Mouse (Mus musculus) liver, adult 2 months (tissue): Measurements from ENCODE around the gene Ipo9. TPM values are rescaled to one million over a fixed set of nuclear protein-coding genes. Genes with fewer than 3 reads are reported as not detected.

ENCODE experiments used
- DNase-seq: peaks from one replicate; pipeline ENCODE4 v3.0.0-alpha.2; 2011; ENCODE audit warnings: low read depth, low spot score; ENCODE audit errors: extremely low read depth
- H3K27ac ChIP-seq: fragments of 200-500 bp; replicated peaks from 2 replicates; pipeline ENCODE4 v1.5.1; 2012; ENCODE audit warnings: low read depth, mild to moderate bottlenecking, control low read depth, inconsistent platforms, low read length; ENCODE audit not compliant: insufficient read depth
- H3K27me3 ChIP-seq: fragments of 200-500 bp; 2 replicates; pipeline ENCODE4 v1.6.1; 2012; ENCODE audit warnings: mild to moderate bottlenecking, moderate library complexity, low read length, inconsistent platforms; ENCODE audit not compliant: control insufficient read depth, insufficient read depth
- H3K36me3 ChIP-seq: fragments of 200-500 bp; 2 replicates; pipeline ENCODE4 v1.6.1; 2012; ENCODE audit warnings: low read length, inconsistent platforms; ENCODE audit not compliant: control insufficient read depth, insufficient read depth
- H3K4me1 ChIP-seq: fragments of 200-500 bp; 2 replicates; pipeline ENCODE4 v1.6.1; 2011; ENCODE audit warnings: low read length; ENCODE audit not compliant: control insufficient read depth, insufficient read depth
- H3K4me3 ChIP-seq: fragments of 200-500 bp; 2 replicates; pipeline ENCODE4 v1.5.1; 2011; ENCODE audit warnings: low read depth, mild to moderate bottlenecking, control low read depth, low read length, moderate library complexity; ENCODE audit not compliant: insufficient read depth
- H3K79me2 ChIP-seq: fragments of 200-500 bp; 2 replicates; pipeline ENCODE4 v1.6.1; 2012; ENCODE audit warnings: inconsistent platforms, mild to moderate bottlenecking, low read length, moderate library complexity; ENCODE audit not compliant: control insufficient read depth, insufficient read depth
- H3K9ac ChIP-seq: fragments of 200-500 bp; 2 replicates; pipeline ENCODE4 v1.6.1; 2012; ENCODE audit warnings: low read depth, mild to moderate bottlenecking, control low read depth, inconsistent platforms, low read length
- CTCF ChIP-seq: fragments of 200-500 bp; IDR thresholded peaks from 2 replicates; pipeline ENCODE4 v1.5.1; 2011; ENCODE audit warnings: low read depth, low read length, control low read depth
- POLR2A ChIP-seq: fragments of 200-500 bp; IDR thresholded peaks from 2 replicates; pipeline ENCODE4 v1.6.1; 2011; ENCODE audit warnings: low read length, control low read depth; ENCODE audit not compliant: insufficient read depth; ENCODE audit errors: extremely low read depth
- WGBS: fragments of 180-500 bp; shearing (Covaris S2); methylation state at CpG from one replicate; pipeline ENCODE4 v1.1.7; 2018; 5-methylcytosine and 5-hydroxymethylcytosine counted together
- polyA plus RNA-seq: library from polyadenylated mRNA; depleted of rRNA; stranded (reverse); fragments of >200 nt; gene quantifications from 2 replicates; pipeline ENCODE4 v1.2.3, GENCODE M21; 2012
- total RNA-seq: library from RNA; depleted of rRNA; stranded (reverse); fragments of >200 nt; gene quantifications from 2 replicates; pipeline ENCODE4 v1.2.3, GENCODE M21; 2014

Gene Ipo9
- total and polyA plus RNA-seq, 2 experiments: 17.1 to 29.5 TPM

DNA sequence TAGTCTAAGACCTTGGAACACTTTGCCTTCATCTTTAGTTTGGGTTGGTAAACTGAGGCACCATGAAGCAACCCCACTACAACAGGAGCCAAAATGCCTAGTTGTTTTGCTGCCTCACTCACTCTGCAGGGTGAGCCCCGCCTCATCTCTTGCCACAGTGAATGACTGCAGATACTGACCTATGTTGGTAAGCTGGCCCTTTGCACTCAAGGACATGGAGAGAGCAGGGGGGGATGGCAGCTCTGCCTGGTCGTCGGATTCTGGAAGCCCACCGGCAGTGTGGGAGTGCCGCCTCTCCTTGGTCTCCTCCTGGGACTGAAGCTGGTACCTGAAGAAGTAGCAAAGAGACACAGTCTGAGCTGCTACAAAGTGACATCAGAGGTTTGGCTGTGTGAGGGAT, 37.2 kb upstream of the Ipo9 start:
- no peak for TF ChIP-seq POLR2A
- TF ChIP-seq CTCF: no peak
- H3K36me3 ChIP-seq: no peaks in the 10 kb centered on the region
- no peaks in the 10 kb centered on the region for H3K4me1 ChIP-seq
- DNase-seq: no peak
- no peaks in the 10 kb centered on the region for H3K27me3 ChIP-seq
- no peak overlapping the region for H3K9ac ChIP-seq
- no peak overlapping the region for H3K4me3 ChIP-seq
- 91% methylated on average over 5 of the region's 5 CpGs for WGBS
- H3K27ac ChIP-seq: no peak overlapping the region
- H3K79me2 ChIP-seq: no peaks in the 10 kb centered on the region

DNA sequence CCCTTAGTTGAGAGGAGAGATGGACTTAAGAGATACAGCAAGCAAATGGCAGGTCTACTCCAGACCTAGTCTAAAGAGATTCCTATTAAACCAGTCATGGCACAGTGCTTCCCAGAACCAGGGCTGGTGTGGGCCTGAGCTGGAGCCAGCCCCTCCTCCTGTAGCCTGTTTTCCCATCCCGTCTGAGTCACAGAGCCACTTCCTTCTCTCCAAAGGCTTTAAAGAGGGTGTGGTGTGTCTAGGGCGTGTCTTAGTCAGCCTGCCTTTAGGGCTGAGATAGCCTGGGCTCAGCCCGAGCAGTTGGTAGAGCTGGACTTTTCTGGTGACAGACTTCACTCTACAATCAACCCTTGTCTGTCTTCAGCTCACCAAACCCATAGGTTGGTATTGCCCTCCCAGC, 36.6 kb upstream of the Ipo9 start:
- Histone ChIP-seq H3K27ac (no peak overlapping the region), H3K4me3 (no peak overlapping the region), H3K9ac (no peak overlapping the region), H3K36me3 (no peaks in the 10 kb centered on the region), H3K4me1 (no peaks in the 10 kb centered on the region), H3K27me3 (no peaks in the 10 kb centered on the region), H3K79me2 (no peaks in the 10 kb centered on the region)
- TF ChIP-seq POLR2A: no peak
- no peak for TF ChIP-seq CTCF
- no peak for DNase-seq
- 68% methylated on average over 3 of the region's 3 CpGs for WGBS

DNA sequence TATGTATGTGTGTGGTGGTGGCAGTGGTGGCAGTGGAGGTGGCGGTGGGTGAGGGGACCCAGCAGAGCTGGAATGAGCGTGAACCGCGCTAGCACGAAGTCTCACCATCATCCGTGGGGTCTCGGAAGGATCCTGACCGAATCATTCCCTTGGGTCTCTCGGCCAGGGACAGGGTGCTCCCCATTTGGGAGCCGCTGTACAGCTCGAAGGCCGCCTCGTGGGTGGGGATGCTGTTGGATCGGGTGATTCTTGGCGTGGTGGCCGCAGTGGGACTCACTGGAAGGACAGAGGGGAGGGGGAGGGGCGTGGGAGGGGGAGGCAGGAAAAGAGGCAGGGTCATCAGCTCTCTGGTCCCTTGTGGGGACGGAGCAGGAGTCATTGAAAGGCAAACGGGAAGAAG, 35.4 kb upstream of the Ipo9 start:
- TF ChIP-seq CTCF (no peak), POLR2A (no peak)
- 93% methylated on average over 18 of the region's 19 CpGs for WGBS

DNA sequence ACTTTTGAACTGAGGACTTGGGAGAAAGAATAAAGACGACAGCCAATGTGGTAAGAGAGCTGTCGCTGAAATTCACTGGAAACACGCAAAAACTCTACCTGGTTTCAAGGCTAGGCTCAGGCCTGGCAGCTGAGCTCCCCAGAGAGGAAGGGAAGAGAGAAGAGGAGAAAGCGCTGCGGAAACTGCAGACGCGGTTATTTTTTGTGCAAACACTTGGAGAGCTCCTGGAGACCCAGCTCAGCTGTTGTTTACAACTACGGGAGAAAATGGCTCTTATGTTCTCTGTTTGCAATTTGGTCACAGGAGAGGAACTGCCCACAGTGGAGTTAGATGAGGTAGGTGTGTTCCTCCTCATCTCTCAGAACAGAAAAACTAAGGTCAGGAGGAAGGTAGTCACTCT, 32.4 kb upstream of the Ipo9 start:
- 79% methylated on average over 8 of the region's 8 CpGs for WGBS

More for the DNA sequence above, 35.4 kb upstream of the Ipo9 start:
- DNase-seq: no peak
- Histone ChIP-seq H3K4me1 (no peaks in the 10 kb centered on the region), H3K27ac (no peak overlapping the region), H3K36me3 (no peaks in the 10 kb centered on the region), H3K4me3 (no peak overlapping the region), H3K27me3 (no peaks in the 10 kb centered on the region), H3K9ac (no peak overlapping the region), H3K79me2 (no peaks in the 10 kb centered on the region)

DNA sequence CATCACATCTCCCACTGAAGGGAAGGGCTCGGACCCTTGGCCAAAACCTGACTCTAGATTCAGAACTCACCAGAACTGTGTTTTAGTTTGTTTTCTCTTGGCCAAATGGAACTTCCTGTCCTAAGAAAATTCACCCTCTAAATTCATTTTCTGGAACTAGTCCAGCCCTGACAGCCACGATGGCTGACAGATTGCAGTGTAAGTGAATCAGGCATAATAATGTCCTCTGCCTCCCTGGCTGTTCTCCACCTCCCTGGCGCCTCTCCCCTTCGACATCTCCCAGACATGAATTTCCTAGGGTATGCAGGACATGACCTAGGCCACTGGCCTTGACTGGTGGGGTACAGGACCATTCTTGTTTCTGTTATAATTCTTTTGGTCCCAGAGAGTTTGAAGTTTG, 32.0 kb upstream of the Ipo9 start:
- Histone ChIP-seq H3K4me3 (no peak overlapping the region), H3K9ac (no peak overlapping the region), H3K27ac (no peak overlapping the region), H3K27me3 (no peaks in the 10 kb centered on the region), H3K36me3 (no peaks in the 10 kb centered on the region), H3K4me1 (no peaks in the 10 kb centered on the region), H3K79me2 (no peaks in the 10 kb centered on the region)
- 67% methylated on average over 4 of the region's 4 CpGs for WGBS
- TF ChIP-seq CTCF (no peak), POLR2A (no peak)
- peak; percentile 18 for DNase-seq

More for the DNA sequence above, 32.4 kb upstream of the Ipo9 start:
- TF ChIP-seq CTCF (no peak), POLR2A (no peak)
- Histone ChIP-seq H3K4me3 (no peak overlapping the region), H3K27me3 (no peaks in the 10 kb centered on the region), H3K36me3 (no peaks in the 10 kb centered on the region), H3K9ac (no peak overlapping the region), H3K79me2 (no peaks in the 10 kb centered on the region), H3K27ac (no peak overlapping the region), H3K4me1 (no peaks in the 10 kb centered on the region)
- no peak for DNase-seq

DNA sequence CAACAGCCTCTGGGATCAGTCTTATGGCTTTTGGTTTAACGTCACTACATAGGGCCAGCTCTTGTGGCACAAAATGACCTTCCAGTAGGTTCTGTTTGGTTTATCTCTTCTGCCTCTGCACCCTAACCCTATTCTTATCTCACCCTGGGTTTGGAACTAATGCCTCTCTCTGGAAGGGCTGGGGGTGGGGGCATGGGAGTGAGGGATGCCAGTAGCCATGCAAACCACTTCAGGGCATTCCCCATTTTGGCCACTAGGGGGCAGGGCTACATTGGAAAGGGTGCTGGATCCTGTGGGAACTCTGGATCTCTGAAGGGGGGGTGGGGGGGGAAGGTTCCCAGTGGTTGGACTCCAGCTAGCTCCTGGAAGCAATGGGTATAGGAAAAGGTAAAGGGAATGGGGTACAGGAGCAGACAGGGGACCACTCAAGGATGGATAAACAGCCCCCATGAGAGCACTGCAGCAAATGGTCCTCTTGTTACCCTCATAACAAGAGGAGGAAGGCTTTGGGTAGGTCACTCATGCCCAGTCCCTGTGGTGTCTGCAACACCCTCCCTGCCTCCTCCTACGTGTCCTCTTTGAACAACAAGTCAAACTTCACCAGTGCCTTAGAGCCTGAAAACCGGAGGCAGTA, 30.9 kb upstream of the Ipo9 start:
- peak; percentile 6 for DNase-seq
- WGBS: 75% methylated on average over 3 of the region's 3 CpGs
- Histone ChIP-seq H3K9ac (no peak overlapping the region), H3K4me1 (no peaks in the 10 kb centered on the region), H3K79me2 (no peaks in the 10 kb centered on the region), H3K36me3 (no peaks in the 10 kb centered on the region), H3K27ac (no peak overlapping the region), H3K27me3 (no peaks in the 10 kb centered on the region), H3K4me3 (no peak overlapping the region)
- TF ChIP-seq POLR2A (no peak), CTCF (peak; percentile 84)
